Mouse (Mus musculus) kidney, postnatal 10 days (tissue): ENCODE data around the gene Nradd.

Experiments used
- DNase-seq: peaks from one replicate; pipeline ENCODE4 v3.0.0; 2021; ENCODE audit warnings: mixed read lengths

Gene Nradd

DNA sequence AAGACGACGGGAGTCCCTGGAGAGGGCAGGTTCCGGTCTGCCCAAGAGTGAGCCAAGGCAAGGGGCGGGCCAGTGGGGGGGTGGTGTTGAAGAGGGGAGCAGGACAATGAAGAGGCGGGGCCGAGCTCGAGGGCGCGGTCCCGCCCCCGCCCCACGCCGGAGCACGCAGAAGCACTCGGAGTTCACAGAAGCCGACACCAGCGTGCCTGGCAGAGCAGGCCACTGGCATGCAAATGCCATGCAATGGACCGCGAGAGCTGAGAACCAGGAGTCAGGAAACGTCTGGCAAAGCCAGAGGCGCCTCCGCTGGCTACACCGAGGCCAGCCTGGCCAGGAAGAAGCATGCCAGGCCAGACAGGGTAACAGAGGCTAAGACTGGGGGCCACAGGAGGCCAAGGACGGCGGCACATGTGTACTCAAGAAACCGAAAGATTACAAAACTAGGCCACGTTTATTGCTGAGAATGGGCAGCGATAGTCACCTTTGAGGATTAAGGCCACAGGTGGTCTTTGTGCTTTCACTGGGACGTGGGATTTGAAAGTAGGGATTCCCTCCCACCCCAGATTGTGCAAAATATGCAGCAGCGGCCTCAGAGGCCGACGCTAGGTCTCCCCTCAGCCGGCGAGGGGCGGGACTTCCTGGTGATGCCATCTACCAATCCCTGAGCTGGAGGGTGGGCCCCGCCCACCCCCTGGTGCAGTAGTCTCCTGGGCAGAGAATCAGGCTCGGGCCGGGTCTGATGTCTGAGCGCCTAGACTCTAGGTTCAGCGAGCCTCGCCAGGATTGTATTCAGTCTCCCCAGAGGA is at the start of gene Nradd:
Gene Nradd (minus strand): TSS at position 92 of the 806 bp plus-strand sequence.
- DNase-seq: peak; percentile 96

DNA sequence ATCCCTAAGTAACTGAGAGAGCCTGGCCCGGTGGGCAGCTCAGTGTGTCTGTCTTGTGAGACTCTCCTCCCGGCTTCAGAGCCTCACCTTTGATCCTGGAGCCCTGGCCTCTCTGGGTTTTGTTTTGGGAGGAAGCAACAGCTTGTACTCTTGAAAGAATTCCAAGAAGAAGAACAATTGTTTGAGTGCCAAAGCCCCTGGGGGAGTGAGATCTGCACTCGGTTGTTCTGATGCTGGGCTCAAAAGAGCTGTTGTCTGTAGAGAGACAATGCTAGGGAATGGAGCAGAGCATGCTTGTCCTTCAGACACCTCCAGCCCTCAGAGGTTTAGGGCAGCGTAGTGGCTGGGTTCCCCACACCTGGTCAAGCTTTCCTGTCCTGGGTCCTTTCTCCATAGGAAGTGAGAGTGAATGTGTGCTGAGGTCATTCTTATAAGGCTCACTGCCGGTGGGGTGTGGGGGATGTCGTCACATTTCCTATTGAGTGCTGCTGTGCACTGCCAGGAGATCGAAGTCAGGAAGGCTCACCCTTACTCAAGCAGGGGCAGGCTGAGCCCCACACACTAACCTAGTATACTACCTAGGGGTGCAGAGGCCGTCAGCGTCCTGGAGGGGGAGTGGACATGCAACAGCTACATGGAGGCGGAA is 49.0 kb upstream of the Nradd start:
- DNase-seq: no peak

DNA sequence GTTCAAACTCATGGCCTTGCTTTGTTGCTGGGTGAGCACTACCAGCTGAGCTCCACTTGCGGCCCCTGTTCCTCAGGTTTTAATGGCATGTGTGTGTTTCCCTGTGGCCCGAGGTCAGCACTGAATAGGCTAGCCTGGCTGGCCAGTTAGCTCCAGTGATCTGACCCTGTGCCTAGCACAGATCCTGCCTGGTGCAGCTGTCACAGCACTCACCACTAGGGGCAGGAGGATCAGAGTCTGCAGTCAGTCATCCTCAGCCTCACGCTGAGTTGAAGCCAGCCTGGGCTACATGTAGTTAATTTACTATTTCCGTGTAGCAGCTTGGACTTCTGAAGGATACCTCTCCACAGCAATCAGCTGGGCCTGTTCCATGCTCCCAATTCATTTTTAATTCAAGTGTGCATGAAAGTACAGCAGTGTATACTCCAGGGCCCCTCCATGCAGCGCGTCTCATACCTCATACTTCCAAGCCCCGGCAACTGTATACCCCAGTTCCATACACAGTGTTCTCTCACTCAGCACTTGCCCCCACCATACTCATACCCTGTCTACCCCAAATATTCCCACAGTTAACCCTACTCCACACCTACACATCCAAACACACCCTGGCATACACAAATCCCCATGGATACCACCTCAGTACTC is 48.3 kb upstream of the Nradd start:
- peak; percentile 65 for DNase-seq

DNA sequence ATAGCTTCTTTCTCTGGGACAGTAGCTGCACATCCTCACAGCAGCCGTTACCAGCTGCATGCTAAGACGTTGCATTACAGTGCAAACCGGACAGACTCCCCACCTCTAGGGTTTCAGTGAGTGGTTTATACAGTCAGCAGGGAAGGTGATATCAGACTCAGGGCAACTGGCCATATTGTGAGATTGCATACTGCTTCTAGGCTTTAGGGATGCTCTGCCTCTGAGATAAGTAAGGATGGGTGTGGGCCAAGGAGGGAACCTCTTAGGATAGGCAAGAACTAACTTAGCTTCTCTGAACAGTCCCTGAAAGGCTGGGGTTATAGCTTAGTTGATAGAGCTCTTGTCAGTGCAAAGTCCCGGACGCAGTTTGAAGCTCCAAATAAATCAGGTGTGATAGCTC is 45.5 kb upstream of the Nradd start:
- no peak for DNase-seq

DNA sequence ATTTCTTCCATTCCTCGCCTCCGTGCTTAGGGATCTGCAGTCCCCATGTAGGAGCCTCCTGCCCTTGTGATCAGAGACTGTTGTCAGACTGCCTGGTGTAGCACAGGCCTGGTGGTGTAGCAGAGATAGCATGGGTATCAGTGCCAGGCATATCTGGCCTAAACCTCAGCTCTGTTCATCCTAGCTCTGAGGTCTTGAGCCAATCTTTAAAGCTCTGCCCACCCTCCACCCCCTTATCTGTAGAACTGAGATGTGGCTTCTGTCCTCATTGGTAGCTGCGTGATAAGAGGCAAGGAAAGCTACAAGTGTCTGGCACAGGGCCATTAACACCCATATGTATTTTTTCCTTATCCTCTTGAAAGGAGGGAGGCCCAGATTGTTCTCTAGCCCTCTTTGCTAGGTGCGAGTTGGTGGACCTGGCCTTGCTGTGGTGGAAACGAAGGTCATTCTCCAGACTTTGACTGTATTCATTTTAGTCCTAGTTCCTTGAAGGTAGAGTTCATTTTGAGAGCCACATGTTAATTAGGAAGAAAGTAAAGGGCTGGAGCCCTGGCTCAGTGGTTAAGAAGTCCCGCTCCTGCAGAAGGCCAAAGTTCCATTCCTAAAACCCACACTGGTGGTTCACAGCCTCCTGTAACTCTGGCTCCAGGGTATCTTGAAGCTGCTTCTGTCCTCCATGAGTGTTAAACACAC is 44.5 kb upstream of the Nradd start:
- DNase-seq: no peak

DNA sequence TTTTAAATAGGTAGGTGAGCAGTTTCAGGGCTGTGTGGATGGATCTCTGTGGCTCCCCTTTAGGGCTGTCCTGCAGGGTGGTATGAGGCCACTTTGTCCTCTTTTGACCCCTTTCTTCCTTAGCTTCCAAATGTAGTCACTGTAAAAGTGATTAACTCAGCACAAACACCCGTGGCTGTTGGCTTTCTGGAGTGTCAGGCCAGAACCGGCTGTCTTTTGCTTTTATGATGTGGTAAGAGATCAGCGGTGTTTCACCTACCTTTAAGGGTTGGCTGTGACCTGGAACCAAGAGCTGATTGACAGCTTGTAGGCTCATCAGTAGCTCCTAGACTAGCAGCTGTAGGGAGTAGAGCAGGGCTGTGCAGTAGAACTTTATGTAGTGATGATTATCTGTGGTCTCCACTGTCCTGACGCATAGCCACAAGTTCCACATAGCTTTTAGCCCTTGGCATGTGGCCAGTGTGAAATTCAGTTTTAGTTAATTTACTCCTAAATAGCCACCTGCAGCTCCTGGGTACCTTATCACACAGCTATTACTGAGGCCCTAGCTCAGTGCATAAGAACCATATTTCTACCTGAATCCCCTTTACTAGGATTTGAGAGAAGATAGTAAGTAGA is 43.1 kb upstream of the Nradd start:
- DNase-seq: no peak

DNA sequence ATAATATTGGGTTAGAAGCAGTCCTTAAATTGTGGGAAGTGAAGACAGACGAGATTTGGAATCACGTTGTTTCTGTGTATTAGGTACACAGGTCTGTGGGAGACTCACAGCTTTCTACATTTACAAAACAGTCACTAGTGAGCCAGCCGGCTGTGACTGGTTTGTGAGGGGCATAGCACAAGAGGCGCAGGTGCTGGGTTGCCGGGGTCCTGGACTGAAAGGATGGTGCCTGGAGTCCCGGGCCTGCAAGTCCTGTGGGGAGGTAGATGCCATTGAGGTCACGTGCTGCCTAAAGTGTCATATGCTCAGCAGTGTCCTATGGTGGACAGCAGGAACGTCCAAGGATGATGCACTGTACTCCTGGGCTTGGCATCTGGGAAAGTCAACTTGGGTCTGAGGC is 42.1 kb upstream of the Nradd start:
- DNase-seq: no peak

DNA sequence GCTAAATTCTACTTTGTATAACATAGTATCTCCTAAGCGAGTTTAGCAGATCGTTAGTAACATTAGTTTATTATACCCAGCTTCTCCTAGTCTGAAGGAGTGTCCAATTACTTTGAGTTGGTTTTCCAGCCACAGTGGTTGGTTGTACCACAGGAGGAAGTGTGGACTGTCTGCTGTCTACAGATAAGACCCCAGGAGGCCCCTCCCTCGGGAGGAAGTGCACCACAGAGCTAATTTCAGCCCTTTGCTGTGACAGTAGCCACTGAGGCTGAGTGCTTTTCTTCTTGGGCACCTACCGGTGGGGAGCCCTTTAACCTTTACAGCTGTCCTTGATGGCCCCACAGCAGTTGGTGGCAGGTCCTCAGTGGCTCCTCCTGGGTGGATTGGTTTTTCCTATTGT is 41.7 kb upstream of the Nradd start:
- no peak for DNase-seq

DNA sequence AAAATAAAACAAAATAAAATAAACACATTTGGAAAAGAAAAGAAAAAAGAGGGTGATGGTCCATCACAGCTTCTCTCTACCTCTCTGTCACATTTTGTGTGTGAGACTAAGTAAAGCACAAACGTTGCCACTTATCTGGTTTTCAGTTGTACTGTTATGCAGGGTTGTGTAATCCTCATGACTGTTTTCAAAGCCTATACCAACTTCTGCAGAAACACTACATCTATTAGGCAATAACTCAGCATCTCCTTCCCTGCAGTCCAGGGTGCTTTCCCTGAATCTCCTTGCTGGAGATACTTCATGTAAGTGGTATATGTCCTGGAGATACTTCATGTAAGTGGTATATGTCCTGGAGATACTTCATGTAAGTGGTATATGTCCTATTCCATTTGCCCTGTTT is 38.6 kb upstream of the Nradd start:
- DNase-seq: no peak

DNA sequence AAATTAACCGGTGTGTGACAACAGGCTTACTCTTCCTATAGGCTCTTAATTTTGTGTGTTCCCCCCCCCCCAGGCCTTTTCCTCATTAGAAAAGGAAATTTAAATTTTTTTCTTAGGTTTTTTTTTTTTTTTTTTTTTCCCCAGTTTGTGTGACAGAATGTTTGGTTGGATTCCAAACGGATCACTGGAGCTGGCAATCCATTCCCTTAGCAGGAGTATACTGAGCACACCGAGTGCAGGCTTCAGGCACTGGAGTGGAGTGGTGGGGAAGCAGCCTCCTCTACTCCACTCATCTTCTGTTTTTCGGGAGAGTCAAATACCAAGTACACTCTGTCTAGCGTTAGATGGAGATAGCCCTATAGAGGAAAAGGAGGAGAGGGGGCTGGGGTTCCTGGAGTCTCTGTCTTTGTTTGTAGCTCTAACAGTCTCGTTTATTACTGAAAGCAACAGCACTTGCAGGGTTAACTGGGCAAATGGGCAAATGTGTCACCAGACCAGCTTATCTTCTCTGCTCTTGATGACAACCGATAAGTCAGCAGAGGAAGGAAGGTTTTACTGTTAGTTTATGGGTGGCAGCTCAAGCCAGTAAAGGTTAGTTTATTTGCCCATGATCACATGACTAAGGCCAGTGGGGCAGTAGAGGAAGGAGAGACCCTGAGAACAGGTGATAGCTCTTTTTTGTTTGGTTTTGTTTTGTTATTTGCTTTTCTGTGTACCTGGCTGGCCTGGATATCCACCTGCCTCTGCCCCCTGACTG is 36.8 kb upstream of the Nradd start:
- DNase-seq: no peak

DNA sequence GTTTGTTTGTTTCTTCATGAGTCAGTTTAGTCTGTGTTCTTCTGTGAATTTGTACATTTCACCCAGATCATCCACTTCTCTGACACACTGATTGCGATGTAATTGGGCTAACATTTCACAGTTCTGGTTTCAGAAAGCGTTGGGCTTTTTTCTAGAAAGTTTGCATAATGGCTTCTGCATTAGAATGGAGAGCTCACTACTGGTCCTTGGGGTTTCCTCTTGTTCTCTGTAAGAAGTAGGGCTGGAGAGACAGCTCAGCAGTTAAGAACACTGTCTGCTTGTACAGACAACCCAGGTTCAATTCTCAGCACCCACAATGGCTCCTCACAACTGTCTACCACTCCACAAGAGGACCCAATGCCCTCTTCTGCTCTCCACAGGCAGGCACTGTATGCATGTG is 36.0 kb upstream of the Nradd start:
- no peak for DNase-seq

DNA sequence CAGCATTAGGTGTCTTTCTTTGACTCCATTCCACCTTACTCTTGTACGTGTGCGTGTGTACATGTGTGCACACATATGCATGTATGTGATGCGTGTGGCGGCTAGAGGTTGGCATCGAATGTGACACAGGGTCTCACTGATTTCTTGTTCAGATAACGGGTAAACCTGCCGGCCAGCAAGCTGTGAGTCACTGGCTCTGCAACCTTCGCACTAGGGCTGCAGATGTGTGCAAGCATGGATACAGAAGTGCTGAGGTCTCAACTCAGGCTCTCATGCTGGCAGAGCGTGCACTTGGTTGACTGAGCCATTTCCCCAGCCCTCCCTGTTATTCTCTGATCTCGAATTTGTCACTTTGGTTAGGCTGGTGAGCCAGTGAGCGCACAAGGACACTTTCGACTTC is 35.3 kb upstream of the Nradd start:
- no peak for DNase-seq

DNA sequence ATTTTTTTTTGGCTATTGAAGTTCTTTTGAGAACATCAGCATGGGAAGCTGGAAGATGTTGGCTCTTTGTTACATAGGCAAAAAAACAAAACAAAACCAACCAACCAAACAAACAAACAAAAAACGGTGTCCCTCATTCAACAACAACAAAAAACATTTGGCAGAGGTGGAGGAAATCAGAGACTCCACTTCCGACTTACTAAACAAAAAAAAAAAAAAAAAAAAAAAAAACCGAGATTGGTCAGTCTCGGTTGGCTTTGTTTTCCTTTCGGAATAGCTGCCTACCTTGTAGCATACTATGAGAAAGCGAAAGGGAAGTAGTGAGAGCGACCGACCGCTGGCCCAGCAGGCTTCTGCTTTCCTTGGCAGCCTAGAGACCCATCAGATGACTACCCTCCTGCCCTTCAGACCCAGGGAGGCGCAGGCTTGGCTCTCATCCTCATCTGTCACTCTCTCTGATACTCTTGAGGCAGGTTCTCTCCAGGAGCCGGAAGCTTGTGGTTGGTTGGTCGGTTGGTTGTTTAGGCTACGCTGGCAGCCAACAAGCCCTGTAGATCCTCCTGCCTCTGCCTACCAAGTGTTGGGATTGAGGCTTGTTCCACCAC is 33.3 kb upstream of the Nradd start:
- DNase-seq: peak; percentile 62

DNA sequence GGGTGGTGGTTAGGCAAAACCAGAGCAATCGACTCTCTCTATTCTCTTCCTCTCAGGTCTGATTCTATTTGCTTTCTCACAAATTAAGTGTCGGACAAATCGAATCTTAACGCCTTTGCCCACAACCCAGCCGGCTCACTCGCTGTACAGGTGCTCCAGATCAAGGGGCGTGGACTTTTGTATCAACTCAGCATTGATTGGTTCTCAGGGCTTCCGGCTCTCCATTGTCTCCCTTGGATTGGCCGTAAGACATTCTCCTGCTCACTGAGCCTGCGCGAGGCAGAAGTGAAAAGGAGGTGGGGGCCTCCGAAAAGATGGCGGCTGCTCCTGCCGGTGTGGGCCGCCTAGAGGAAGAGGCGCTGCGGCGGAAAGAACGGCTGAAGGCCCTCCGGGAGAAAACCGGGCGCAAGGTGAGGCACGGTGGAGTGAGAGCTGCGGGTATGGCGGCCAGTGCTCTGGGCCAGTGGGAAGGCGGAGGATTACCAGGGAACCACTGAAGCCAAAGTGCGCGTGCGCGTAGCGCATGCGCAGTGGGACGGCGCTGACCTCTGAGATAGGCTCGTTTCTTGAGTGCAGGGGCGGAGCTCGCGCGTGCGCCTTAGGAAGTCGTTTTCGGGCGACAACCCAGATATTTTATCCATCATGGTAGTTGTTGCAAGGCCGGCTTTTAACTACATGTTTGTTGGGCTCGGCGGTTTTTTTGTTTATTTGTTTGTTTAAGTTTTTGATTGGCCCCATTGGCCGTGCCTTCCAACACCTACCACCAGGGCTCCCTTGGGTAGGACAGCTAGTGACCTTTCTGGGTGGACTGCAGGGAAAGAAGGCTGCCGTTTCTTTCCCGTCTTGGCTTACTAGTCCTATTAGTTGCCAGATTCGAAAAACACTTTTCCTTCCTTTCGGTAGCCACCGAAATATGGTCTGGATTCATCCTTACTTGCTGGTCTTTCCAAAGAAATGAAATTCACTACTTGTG is 32.3 kb upstream of the Nradd start, which contains the start of gene Ccdc12:
Gene Ccdc12 (plus strand): TSS at position 255 of the 973 bp plus-strand sequence.
- DNase-seq: peak; percentile 96

DNA sequence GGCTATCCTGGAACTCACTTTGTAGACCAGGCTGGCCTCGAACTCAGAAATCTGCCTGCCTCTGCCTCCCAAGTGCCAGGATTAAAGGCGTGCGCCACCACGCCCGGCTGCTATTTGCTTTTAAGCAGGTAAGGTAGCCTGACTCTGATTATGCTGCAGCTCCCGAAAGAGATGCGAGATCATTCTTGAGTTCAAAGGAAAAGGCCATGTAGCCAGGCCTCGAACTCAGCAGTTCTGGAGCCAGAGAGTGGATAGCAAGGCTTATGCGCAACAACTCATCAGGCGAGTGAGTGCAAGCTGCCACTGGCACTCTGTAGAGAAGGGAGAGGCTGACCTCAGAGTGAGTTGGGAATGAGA is 31.4 kb upstream of the Nradd start:
- DNase-seq: no peak

DNA sequence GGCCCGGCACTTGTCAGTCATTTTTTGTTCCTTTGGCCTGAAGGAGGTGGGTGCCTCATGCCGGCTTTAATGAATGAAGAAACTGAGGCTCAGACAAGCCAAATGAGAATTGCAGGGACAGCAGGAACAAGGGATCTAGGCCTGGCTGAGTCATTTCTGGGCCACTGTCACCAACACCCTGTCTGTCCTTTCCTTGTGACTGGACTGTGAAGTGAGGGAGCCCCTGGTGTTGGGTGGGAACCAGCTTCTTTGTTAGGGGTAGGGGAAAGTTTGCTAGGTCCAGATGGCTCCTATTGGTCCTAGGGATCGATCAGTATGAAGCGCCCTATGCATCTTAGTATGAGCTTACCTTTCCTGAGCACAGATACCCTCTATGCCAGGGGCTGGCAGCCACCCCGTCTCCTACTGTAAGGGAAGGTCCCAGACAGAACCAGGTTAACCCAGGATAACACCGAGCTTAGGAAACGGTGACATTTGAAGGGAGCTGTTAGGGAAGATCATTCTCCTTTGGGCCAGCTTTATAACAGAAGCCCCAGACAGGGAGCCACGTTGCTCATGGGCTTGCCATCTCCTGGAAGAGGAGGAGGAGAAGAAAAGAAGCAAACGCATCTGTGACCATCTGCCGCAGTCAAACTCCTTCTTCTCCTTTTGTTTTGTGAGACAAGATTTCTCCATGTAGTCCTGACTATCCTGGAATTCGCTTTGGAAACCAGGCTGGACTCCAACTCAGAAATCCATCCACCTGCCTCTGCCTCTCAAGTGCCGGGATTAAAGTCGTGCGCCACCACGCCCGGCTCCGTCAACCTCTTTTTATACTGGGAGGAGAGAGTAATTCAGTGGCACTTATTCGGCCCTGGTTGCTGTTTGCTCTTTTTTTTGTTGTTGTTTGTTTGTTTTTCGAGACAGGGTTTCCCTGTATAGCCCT is 30.7 kb upstream of the Nradd start:
- DNase-seq: no peak

DNA sequence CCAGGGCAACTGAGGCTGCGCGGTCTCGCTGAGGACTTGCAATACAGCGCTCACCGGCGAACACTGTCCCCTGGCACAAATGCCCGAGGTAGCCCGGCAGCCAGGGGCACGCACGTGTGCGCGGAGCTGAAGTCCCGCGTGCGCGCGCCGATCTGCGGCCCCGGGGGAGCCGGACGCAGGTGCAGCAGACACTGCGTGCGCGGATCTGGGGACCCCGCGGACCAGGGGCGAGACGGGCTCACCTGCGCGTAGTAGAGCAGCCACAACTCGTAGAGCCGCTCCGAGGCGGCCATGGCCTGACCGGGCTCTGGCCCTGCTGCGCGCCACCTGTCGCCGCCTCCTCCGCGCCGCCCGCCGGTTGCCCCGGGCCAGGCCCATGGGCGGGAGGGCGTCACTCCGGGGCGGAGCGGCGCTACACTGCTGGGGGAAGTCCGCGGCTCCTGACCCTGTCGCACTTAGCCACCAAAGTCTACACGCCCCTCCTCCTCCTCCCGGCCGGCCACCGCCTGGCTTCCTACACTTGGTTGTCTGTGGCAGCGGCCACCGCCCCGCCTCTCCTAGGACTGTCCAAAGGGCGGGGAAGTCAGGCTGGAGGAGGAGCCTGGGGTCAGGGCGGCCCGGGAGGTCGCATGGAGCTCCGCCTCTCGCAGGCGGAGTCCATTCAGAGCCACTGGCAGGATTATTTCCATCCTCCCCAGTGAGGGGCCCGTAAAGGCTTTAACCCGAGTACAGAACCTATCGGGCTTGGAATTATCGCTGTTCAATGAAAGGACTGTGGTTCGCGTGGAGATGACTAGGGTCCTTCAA is 29.6 kb upstream of the Nradd start, which contains the start of gene Nbeal2:
Gene Nbeal2 (minus strand): TSS at position 507 of the 807 bp plus-strand sequence.
- peak; percentile 97 for DNase-seq

DNA sequence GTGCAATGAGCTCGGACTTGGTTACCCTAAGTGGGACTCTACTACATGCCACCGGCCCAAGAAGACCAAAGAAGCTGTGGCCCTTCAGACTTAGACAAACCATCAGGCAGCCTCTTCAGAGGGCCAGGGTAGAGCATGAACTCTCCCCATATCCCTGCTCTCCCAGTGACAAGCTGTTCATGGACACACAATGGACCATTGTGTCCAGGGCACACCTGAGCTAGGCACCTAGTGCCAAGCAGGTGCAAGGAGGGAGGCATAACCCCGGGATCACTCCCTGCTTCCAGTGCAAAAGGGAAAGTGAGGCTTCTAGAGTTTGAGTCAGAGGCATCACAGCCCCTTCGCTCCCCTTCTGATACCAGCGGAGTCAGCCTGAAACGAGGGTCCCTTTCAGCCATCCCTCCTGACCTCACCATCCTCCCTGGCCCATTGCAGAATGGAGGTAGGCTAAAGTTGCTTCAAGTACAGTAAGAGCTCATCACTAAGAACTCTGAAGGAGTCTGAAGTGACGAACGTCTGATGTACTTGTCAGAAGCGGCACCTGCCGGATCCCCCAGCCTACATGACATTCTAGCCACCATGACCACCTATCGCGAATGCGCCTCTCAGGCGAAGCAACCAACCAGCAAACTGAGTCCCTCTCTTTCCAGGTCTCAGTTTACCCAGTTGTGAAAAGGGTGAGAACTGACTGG is 28.9 kb upstream of the Nradd start:
- no peak for DNase-seq
